Mouse (Mus musculus) gastrocnemius, postnatal 4 days (tissue): ENCODE measurements around the gene Sfxn2. TPM values are rescaled to one million over a fixed set of nuclear protein-coding genes. Genes with fewer than 3 reads are reported as not detected.
A peak's percentile ranks its signal among the peaks of the same experiment; 100 is the strongest.

Experiments used
- DNase-seq, 2 experiments: peaks; one replicate each; pipeline ENCODE4 v3.0.0; 2021 to 2022; ENCODE audit warnings: low spot score in 2 of 2, mixed read lengths in 2 of 2
- total RNA-seq, 2 experiments: library from RNA; stranded (reverse); gene quantifications; 2 replicates each; pipeline ENCODE4 v1.2.3; 2021

Sfxn2 gene
- total RNA-seq, 2 experiments from 2014 or later: 7.8 to 11.2 TPM

DNA sequence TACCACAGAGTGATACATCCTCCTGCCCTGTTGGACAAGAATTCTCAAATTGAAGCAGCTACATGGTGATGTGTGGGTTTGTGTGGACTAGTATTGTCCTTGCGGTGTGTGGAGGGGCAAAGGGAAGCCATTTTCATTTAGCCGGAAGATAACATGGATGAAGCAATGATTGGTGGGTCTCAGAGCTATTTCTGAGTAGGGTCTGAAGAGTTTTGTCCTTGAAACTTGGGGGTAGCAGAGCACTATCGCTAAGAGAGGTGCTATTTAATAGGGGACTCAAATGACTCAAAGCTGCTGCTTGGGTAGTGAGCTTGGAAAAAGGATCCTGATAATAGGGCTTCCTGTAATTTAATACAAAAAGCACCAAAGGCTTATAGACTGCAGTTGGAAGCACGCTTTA is 25.0 kb downstream of the Sfxn2 start:
- DNase-seq: no peak

DNA sequence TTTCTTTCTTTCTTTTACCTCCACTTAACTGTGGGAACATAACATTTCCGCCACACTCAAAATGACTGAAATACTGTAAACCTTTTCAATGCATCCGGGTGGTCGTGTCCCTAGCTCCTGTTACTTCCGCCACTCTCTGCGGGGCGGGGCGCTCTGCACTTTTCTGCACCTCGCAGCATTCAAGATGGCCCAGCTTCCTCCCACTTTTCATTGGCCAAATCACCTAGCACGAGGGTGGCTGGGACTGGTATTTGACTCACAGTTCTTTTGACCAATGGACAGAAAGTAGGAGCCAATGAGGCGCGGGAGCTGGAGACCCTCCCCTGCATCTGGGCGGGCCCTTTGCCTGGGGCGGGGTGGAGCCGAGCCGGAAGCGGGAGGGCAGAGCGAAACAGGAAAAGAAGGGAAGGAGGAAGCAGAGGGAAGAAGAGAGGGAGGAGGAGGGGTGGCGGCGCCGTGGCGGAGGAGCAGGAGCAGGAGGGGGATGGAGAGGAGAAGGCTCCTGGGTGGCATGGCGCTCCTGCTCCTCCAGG is 25.6 kb downstream of the Sfxn2 start, which contains the start of gene Wbp1l:
TSS of gene Wbp1l (plus strand) at position 365 of the 533 bp plus-strand sequence.
- peak; percentile 93 to 95 for DNase-seq

DNA sequence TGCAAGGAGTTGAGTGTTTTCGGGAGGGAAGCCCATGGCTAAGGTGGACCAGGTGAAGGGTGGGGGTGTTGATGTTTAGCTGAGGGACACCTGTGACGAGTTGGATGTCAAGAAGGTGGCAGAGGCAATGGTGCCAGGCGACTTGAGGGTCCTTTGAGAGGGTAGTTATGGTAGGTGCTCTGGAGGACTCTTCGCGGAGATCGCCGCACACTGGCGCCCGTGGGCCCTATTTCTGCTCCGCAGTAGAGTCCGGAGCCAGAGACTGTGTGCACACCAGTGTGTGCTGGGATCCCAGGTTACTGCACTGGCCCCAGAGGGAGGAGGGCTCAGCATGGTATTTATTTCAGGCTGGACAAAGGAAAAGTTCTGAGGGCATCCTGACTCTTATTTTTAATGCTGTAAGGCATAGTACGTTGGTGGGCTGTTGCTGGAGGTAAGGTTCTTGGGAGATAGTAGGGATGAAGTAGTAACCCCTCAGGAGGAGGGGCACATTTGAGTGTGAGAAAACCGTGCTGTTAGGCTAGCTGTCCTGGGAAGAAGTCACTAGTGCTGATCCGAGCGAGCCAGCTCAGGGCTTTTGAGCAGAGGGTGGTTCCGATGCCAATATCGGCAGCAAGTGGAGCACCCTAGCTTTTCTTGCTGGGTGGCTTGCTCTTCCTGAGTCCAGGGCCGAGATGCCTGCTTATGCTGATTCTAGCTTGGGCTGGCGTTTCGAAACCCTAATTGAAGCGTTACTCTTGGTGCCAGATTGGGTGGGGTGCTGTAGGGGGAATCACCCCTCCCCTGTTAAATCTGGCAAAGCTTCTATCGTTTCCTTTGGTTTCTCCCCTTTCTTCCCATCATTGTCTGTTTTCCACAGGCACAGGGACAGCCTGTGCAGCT is 26.5 kb downstream of the Sfxn2 start:
- no peak for DNase-seq

DNA sequence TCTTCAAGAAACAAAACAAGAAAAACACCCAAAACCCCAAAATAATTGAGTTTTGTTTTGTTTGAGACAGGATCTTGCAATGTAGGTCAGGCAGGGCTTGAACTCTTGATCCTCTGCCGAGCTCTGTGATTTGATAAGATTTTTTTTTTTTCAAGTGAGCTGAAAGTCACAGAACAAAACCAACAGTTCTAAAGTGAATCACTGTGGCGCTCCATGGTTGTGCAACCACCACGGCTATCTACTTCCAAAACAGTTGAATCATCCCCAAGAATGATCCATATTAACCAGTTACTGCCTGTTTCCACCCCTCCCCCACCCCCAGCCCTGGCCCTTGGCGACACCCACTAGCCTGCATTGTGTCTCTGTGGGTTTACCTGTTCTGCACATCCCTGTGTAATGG is 27.2 kb downstream of the Sfxn2 start:
- no peak for DNase-seq

DNA sequence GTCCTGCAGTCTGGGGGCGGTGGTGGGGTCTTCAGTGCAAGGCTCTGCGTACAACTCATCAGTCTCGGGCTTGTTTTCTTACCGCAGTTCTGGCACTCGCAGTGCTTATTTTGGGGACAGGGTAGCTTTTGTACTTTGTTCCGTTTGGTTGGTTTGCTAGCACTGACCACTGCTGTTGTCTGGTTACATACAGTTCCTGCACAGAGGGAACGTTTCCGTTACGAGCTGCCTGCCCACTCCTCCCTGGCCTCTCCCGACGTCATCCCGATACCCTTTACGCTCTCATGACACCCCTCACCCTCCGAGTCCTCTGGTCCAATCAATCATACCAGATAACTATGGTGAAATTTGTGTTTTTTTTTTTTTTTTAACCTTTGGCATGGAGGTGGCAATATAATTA is 28.3 kb downstream of the Sfxn2 start:
- no peak for DNase-seq

DNA sequence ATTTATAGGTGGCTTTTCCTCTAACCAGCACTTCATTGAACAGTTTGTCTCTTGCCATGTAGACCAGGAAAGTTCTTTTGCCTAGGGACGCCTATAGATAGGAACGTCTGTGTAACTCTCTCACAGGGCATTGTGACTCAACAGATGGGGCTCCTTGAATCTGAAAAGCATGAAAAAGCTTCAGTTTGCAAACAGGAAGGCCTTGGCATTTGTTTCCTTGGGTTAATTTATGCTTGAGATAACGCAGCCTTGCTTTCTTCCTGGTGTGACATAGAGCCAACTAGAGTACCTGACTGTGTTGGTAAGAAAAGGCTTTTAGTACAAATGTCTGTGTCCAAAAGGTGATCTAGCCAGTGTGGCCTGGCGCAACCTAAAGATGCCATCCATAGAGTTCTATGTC is 29.2 kb downstream of the Sfxn2 start:
- no peak for DNase-seq

DNA sequence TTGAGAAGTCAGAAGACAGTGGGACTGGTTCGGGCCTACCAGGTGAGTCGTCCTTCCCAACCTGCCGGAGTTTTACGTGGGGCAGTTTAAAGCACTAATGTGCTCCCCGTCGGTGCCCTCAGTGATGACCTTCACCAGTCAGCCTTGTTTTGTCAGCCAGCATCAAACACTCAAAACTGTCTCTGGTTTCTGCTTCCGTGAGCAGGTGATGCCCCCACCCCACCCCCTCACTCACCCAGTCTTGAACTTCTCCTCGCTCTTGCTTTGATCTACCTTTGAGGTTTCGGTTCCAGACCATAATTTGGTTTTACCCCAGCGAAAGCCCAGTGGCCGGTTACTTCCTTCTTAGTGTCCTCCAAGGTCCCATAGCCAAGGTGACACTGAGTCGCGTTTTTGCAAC is 33.6 kb downstream of the Sfxn2 start:
- DNase-seq: no peak

DNA sequence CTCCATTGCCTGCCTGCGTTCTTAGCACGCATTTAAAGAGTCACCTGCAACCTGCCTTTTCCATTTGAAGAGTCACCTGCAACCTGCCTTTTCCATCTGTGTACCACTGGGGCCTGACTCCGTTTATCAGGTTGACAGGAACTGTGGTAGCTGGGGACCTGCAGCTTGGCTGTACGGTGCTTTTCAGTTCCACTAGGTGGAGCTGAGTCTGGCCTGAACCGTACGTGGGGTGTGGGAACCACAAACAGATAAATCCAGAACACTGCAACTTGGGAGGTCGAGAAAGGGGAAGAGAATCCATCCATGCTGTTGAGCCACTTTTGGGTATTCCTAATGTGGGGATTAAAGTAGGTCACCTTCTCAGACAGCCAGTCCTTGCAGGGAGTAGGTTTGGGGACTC is 34.3 kb downstream of the Sfxn2 start:
- DNase-seq: no peak

DNA sequence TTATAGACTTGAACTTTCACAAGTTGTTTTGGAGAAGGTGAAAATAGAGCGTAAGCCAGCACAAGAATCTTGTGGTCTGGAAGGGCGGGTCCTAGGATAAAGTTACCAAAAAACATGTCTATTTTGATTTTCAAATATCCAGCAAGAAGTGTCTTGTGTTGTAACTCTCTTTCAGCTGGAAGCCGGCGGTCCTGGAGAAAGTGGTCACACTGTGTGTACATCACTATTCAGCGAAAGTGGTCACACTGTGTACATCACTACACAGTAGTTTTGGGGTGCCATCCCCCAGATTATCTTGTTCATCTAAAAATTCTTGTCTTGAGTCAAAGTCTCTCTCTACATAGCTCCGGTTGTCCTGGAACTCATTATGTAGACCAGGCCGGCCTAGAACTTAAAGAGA is 35.0 kb downstream of the Sfxn2 start:
- DNase-seq: no peak

DNA sequence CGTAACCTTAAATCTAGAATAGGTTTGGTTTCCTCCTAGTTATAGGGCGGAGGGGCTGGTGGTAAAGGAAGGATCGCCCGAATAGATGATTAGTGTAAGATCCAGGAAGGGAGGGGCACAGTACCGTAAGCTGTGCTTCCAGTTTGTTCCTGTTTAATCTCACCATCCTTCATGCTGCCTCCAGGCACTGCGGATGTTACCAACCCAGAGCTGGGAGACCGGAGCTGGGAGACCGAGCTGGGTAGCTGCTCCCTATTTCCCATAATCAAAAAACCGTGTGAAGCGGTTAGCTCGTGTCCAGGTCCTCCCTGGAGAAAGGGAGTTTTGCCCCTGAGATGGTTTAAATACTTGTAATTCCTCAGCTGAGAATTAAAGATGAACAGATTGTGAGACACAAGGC is 43.2 kb downstream of the Sfxn2 start:
- no peak for DNase-seq

DNA sequence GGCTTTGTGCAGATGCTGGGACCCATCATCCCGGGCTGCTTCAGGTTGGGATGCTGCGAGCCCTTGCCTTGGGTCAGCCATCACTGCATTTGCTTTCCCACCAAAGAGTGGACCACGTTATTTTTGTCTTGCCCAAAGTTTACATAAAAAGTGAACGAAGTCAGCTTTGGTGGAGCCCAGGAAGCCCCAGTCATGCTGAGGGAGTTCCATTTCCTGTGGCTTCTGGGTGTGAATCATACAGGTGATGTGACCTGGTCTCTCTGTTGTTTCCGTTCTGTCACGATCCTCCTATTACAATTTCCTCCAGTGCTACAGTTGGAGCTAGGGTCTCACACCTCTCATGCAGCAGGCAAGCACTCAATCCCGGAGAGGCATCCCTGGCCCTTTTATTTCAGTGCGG is 44.2 kb downstream of the Sfxn2 start:
- no peak for DNase-seq

DNA sequence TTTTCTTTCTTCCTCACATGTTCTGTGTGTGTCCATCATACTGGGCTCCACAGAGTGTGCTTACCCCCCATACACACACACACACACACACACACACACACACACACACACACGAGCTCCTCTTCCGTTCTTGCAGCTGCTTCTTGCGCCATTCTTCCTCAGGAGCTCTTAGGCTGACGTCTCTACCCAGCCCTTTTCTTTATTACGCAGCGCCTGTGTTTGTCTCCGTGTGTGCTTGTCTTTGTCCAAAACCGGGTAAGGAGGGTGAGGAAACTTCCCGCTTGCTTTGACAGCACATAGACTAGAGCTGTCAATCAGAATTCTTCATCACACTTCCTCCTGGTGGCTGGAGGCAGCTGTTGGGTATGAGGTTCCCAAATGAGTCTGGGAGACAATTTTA is 45.2 kb downstream of the Sfxn2 start:
- DNase-seq: no peak

DNA sequence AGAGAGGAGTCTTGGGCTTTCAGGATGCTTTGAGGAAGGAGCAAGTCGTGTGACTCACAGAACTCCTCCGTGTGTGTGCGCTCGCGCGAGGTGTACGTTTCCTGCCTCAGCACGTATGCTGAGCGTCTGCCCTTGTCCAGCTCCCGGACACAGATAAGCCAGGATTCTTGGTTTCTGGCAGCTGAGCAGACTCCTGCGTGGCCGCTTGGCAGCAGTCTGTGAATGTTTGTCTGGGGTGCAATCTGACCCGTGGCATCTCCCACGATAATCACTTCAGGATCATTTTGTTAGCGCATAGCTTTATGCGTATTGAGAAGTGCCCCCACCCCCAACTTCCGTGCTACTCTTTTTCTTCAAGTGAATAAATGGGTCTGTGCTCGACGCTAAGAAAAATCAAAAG is 45.8 kb downstream of the Sfxn2 start:
- DNase-seq: no peak

DNA sequence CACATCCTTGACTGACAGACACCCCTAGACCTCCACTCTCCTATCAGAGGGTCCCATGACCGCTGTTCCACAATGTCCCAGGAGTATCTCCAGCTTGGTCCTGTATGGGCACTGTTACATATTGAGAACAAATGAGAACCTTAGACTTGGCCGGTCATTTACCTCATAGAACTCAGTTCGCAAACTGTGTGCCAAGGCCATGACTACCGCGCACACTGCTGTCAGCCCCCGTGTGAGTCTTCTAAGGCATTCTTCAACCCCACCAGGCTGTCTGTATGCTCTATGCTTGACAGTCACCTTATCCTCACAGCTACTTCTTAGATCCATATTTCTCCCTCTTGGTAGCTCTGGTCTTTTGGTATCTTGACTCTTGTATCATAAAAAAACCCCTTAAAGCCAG is 46.4 kb downstream of the Sfxn2 start:
- DNase-seq: no peak

DNA sequence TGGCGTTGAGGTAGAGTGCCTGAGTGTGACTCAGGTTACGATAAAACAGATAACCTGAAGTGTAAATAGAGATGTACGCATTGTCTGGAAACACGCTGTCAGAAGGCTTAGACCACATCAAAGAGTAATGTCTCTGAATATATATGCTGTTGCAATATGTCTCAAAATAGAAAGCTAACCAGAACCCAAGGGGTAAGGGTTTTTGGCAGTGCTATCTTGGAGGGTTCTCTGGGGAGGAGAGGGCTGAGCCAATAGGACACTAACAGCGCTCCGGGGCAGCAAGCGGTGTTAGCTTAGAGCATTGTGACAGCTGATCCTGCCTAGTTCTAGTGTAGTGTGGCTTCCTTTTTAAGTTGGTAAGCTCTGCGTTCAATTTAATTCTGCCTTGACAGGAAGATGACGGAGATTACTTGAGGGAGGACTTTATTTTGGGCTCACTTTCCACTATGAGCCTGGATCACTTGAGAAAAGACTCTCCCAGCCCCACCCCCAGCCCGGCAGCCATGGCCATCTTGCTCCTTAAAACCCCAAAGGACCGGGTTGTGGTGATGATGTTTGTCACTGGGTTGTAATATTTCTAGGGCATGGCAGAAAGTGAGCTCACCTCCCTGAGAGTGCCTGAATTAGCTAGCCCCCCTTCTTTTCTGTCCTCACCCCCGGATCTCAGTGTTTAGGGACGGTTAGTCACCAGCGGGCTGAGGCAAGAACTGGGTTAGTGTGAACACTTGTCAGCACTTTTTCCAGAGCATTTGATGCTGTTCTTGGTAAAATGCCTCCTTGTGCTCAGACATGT is 47.0 kb downstream of the Sfxn2 start:
- no peak for DNase-seq

DNA sequence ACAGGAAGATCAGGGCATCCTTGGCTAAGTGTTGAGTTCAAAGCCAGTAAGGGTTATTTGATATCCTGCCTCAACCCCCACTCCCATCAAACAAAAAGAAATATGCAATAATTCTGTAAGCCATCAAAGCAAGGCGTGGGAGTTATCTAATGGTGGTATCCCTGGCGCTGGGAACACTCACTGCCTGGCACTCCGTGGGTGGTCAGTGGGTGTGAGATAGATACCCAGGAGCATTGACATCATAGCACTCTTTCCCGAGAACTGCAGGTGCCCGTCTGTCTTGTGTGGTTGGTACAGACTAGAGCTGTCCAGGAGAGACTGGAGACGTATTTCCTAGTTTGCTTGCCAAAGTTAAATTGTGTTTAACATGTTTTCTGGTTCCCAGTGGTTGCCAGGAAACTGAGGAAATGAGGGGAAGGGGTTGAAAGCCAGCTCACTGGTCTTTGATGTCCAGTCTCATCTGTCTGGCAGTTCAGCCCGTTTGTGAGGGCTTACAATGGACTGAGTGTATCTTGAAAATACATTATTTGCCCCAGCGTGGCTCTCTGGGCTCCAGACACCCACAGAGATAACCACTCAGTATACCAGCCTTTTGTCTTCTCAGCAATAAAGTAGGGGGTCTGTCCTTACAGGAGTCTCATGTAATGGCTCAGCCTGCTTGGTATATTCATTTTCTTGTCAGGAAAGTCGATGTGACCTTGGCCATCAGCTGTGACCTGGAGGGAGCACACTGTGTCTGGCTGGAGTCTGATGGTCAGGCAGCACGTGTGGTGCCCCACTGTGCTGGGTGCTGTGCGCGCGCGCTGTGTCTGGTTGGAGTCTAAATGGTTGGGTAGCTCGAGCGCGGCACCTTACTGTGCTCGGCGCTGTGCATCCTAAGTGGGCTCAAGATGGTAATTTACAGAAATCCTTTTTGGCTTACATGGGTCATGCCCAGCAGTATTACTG is 48.3 kb downstream of the Sfxn2 start:
- no peak for DNase-seq

DNA sequence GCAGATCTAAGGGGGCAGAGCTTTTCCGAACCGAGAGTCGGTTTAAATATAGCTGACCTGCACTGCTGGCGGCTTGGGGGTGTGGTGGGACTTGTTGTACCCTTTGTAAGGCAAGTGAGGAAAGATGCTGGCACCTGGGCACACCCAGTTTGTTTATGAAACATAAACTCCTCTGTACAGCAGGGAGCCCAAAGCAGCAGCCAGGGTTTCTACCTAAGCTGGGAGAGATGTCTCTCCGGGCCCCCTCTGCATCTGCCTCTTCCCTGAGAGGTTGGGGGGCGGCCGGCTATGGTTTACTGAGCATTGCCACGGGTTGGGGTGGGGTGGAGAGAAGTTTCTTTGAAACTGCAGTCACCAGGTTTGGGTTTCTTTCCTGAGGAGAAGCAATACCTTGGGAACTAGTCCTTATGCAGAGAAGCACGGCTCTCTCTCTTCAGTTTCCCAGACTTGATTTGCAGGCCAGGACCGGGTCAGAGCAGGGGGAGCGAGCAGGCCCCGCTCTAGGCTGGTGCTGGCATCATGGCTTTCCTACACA is 49.6 kb downstream of the Sfxn2 start:
- no peak for DNase-seq

DNA sequence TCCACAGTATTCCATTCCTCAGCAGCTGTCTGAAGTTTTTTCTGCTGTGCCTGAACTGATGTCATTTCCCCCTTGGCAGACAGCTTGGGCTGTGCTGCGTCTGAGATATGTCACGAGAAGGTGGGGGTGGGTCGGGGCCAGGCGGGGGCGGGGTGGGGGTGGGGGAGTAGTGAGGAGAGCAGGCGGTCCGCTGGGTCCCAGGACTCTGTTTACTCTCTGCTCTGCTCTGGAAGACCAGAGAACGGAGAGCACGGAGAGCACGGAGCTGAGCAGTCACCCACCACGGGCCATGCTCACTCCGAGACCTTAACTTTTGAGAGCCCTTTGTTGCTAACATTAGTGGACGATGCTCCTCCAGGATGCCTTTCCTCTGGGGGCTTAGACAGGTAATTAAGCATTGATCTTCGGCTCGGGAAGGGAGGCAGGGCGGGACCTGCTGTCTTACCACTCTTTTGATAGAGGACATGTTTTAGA is 50.1 kb downstream of the Sfxn2 start:
- peak in 1 of 2 experiments; percentile 55 for DNase-seq

DNA sequence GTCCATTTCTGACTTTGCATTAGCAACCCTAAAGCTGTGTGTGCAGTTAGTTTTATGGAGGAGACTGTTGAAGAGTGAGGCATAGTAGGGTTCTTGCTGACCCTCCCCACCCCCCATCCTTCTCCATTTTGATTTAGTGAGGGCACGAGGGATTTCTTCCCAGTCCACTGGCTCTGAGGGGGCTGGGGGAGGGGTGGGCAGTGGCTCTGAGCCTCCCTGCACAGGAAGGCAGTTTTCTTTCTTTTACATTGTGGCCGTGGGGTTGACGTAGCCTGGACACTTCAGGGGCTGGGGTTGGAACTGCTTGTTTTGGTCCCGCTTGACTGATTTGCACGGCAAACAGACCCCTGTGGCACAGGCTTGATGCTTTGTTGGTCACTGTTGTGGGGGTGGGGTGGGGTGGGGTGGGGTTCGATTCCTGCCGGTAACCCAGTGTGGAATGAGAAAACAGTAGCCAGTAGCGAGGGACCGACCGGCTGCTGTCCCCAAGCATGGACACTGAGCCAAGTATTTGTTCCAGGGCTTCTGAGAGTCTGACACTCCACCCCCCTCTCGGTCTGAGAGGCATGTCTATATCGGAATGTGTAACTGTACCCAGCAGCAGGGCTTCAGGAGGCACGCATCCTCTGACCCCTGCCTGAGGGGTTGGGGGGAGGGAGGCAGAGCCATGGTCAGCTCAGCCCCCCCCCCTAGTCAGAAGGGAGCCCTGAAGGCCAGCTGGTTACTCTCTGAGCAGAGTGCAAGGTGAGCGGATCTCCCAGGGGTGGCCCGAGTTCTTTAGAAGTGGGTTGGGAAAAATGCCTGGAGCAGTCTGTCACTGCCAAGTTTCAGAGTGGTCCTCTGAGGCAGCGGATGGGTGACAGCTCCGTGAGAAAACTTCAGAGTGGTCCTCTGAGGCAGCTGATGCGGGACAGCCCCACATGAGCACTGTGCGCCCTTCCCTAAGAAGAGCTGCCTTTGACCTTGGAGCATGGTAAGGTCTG is 50.9 kb downstream of the Sfxn2 start:
- DNase-seq: peak in 1 of 2 experiments; percentile 53
